Mouse (Mus musculus): ENCODE results near the gene Med1.

Med1 gene

DNA sequence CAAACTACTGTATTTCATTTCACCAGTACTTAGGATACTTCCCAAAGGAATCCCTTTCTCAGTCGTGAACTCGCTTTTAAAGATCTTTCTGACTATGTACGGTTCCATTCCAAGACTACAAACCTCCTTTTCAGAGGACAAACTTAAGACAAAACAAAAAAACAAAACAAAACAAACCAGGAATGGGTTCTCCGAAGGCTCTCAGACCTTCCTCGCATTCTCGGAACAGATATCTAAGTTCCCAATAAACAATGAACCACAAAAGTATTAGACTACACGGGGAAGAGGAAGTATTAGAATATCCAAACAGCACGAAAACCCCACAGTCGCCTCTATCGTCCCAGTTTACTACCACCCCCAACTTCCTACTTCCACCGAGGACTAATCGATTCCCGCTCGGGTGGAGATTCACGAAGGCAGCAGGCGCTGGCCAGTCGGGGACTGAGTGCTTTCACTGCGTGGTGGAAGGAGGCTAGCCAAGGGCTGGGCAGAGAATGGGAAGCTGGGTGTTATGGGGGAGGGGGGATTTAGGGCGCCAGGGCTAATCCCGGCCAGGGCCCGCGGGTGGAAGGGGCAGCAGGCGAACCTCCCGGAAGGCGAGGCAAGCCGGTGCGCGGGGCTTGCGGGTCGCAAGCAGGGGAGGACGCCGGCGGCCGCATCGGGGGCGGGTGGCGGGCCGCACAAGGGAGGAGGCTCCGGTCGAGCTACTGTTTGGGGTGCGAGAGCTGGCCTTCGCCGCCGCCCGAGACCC is 44.4 kb downstream of the Med1 start:
- DNase-seq = peak; percentile 59

DNA sequence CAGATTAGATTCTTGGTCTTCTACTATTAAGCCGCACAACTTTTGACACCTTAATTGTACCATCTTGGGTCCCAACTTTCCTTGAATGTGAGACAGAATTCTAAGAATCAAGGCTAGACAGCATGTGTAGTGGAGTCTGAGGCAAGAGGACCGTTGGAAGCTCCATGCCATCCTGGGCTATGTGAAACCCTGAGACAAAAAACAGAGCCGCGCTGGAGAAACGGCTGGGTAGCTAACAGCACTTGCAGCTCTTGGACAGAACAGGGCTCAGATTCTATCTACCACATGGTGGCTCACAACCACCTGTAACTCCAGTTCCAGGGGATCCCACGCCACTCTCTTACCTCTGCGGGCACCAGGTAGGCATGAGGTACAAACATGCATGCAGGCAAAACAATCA is 47.2 kb downstream of the Med1 start:
- no peak for DNase-seq

DNA sequence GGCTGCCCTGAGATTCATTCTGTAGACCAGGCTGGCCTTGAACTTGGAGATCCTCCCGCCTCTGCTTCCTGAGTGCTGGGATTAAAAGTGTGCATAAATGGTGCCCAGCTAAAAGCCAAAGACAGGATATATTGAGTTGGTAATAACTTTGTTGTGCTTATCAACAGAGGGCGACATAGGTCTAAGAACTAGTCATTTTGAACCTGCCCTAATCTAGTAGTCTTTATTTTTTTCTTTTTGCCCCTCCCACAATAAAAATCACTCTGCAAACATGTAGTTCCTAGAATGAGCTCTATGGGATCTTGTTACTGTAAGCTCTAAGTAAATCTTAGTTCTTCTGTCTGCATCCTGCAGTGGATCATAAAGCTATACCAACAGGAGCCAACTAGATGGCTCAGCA is 50.5 kb downstream of the Med1 start:
- DNase-seq = no peak

DNA sequence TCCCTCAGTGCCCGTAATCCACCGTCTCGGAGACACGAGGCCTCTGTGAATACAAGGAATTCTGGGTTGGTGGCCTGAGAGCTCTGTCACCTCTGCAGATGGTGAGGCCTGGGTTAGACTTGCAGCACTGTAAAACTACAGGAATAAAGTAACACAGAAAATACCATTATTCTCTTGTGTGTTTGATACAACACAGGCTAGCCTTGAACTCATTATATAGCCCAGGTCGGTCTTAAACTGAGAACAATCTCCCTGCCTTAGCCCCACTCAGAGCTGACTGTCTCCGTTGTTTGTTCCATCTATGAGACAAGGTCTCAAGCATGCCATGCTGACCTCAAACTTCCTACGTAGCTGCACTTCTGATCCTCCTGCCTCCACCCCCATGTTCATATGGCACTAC is 54.2 kb downstream of the Med1 start:
- no peak for DNase-seq

DNA sequence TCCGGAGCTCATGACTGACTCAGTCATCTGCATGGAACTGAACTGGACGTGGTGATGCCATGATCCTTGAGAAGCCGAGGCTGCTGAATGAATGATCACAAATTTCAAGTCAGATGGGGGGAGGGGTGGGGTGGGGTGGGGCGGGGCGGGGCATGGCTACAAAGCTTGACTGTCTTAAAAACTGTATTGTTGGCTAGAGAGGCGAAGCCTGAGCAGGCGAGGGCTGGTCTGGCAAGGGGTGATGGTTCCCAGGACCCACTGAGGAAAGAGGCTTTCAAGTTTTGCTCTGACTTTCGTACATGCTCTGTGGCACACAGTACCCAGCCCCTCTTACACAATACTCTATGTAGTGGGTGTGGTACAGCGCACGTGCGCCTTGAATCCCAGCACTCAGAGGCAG is 55.3 kb downstream of the Med1 start:
- no peak for DNase-seq

- no peak for DNase-seq
Observed at GRCm38 (mm10) chr11:98134951-98135350, 58.1 kb downstream of the Med1 start.

GRCm38 (mm10) chr11:98123424-98123823 is 69.7 kb downstream of the Med1 start:
- DNase-seq = no peak

- no peak for DNase-seq
Observed at GRCm38 (mm10) chr11:98114363-98114762, 78.7 kb downstream of the Med1 start.

GRCm38 (mm10) chr11:98113504-98113903 is 79.6 kb downstream of the Med1 start:
- DNase-seq = no peak

- no peak for DNase-seq
Observed at GRCm38 (mm10) chr11:98109706-98110105, 83.4 kb downstream of the Med1 start.
